Mouse (Mus musculus) intestine, embryonic 15.5 days (tissue): ENCODE data around the gene Myh9. TPM values are rescaled to one million over a fixed set of nuclear protein-coding genes. Genes with fewer than 3 reads are reported as not detected.
A peak's percentile ranks its signal among the peaks of the same experiment; 100 is the strongest.

Experiments
- ATAC-seq: fragments of 200-750 bp; cut with Nextera tagmentation; 2 replicates; pipeline ENCODE4 v1.8.0; 2017; ENCODE audit warnings: moderate TSS enrichment, moderate library complexity
- H3K27ac ChIP-seq: fragments of 300-500 bp; sonication (generic); 2 replicates; pipeline ENCODE4 v1.5.1; 2015; ENCODE audit warnings: mild to moderate bottlenecking, inconsistent platforms
- H3K27me3 ChIP-seq: fragments of 300-500 bp; sonication (generic); replicated peaks from 2 replicates; pipeline ENCODE4 v1.6.1; 2015; ENCODE audit warnings: inconsistent platforms
- H3K36me3 ChIP-seq: fragments of 300-500 bp; sonication (generic); 2 replicates; pipeline ENCODE4 v1.6.1; 2015; ENCODE audit warnings: inconsistent platforms
- H3K4me1 ChIP-seq: fragments of 300-500 bp; sonication (generic); replicated peaks from 2 replicates; pipeline ENCODE4 v1.6.1; 2015; ENCODE audit warnings: inconsistent platforms
- H3K4me2 ChIP-seq: fragments of 300-500 bp; sonication (generic); replicated peaks from 2 replicates; pipeline ENCODE4 v1.6.1; 2015; ENCODE audit warnings: mild to moderate bottlenecking, inconsistent platforms
- H3K4me3 ChIP-seq: fragments of 300-500 bp; sonication (generic); replicated peaks from 2 replicates; pipeline ENCODE4 v1.5.1; 2015; ENCODE audit warnings: inconsistent platforms
- H3K9ac ChIP-seq: fragments of 300-500 bp; sonication (generic); 2 replicates; pipeline ENCODE4 v1.6.1; 2015; ENCODE audit warnings: inconsistent platforms
- H3K9me3 ChIP-seq: fragments of 300-500 bp; sonication (generic); 2 replicates; pipeline ENCODE4 v1.6.1; 2016; ENCODE audit warnings: inconsistent platforms
- WGBS: fragments of 180-500 bp; shearing (Covaris S2); methylation state at CpG from one replicate; pipeline ENCODE4 v1.1.7; 2015; 5-methylcytosine and 5-hydroxymethylcytosine counted together
- polyA plus RNA-seq: library from polyadenylated mRNA; unstranded; fragments of >200 nt; fragmentation: Nextera tagmentation; extraction: Ambion mirVana; gene quantifications from 2 replicates; pipeline ENCODE4 v1.2.1, GENCODE M21; 2015

Myh9 gene
- polyA plus RNA-seq, 1 experiment from 2014 or later = 52.9 TPM

- peak overlapping the region; percentile 80; the same call in 1 of the 2 replicates for H3K27ac ChIP-seq
- 19% methylated on average over 3 of the region's 3 CpGs for WGBS
- H3K27me3 ChIP-seq = no peaks in the 10 kb centered on the region
- H3K36me3 ChIP-seq = no peaks in the 10 kb centered on the region
- no peaks in the 10 kb centered on the region for H3K9me3 ChIP-seq
- 0 out of 2 replicates have a peak overlapping the region, but pooled peaks have one; percentile 2 for H3K9ac ChIP-seq
- no peak overlapping the region for H3K4me3 ChIP-seq
- H3K4me2 ChIP-seq = 0 out of 2 replicates have a peak overlapping the region, but pooled peaks have one; percentile 44
- peaks cover 87% of the 10 kb centered on the region for H3K4me1 ChIP-seq
- no peak for ATAC-seq
Measured at GRCm38 (mm10) chr15:77820480-77821163, 21.4 kb downstream of the Myh9 start.

GRCm38 (mm10) chr15:77819894-77820387 is 22.0 kb downstream of the Myh9 start:
- Histone ChIP-seq H3K27ac (no peak overlapping the region), H3K9me3 (no peaks in the 10 kb centered on the region), H3K4me2 (no peak overlapping the region), H3K4me3 (no peak overlapping the region), H3K27me3 (no peaks in the 10 kb centered on the region), H3K9ac (no peak overlapping the region), H3K36me3 (no peaks in the 10 kb centered on the region), H3K4me1 (peaks cover 93% of the 10 kb centered on the region)
- ATAC-seq = no peak
- WGBS = 58% methylated on average over 10 of the region's 10 CpGs

GRCm38 (mm10) chr15:77818556-77819158 is 23.3 kb downstream of the Myh9 start:
- Histone ChIP-seq H3K36me3 (no peaks in the 10 kb centered on the region), H3K9ac (no peak overlapping the region), H3K9me3 (no peaks in the 10 kb centered on the region), H3K4me1 (peaks cover 95% of the 10 kb centered on the region), H3K27me3 (no peaks in the 10 kb centered on the region), H3K4me3 (no peak overlapping the region), H3K27ac (no peak overlapping the region), H3K4me2 (0 out of 2 replicates have a peak overlapping the region, but pooled peaks have one; percentile 6)
- WGBS = 50% methylated on average over 15 of the region's 15 CpGs
- ATAC-seq = no peak

GRCm38 (mm10) chr15:77817417-77817816 is 24.6 kb downstream of the Myh9 start:
- WGBS = 53% methylated on average over 7 of the region's 7 CpGs
- H3K4me3 ChIP-seq = no peak overlapping the region
- ATAC-seq = no peak
- peaks cover 88% of the 10 kb centered on the region for H3K4me1 ChIP-seq
- H3K27ac ChIP-seq = peak overlapping the region; percentile 10
- no peak overlapping the region for H3K4me2 ChIP-seq
- no peaks in the 10 kb centered on the region for H3K9me3 ChIP-seq
- no peak overlapping the region; the same call in 1 of the 2 replicates for H3K9ac ChIP-seq
- no peaks in the 10 kb centered on the region for H3K27me3 ChIP-seq
- peaks cover 6% of the 10 kb centered on the region; the same call in 1 of the 2 replicates for H3K36me3 ChIP-seq

- no peak for ATAC-seq
- no peaks in the 10 kb centered on the region for H3K27me3 ChIP-seq
- 0 out of 2 replicates have a peak overlapping the region, but pooled peaks have one; percentile 22 for H3K9ac ChIP-seq
- H3K4me1 ChIP-seq = peaks cover 80% of the 10 kb centered on the region
- H3K27ac ChIP-seq = peak overlapping the region; percentile 68
- WGBS = 36% methylated on average over 4 of the region's 4 CpGs
- peaks cover 12% of the 10 kb centered on the region for H3K36me3 ChIP-seq
- no peak overlapping the region for H3K4me3 ChIP-seq
- H3K4me2 ChIP-seq = peak overlapping the region; percentile 9; the same call in 1 of the 2 replicates
- H3K9me3 ChIP-seq = no peaks in the 10 kb centered on the region
Measured at GRCm38 (mm10) chr15:77816601-77816950, 25.4 kb downstream of the Myh9 start.

GRCm38 (mm10) chr15:77815867-77816600 is 25.9 kb downstream of the Myh9 start:
- H3K27me3 ChIP-seq = no peaks in the 10 kb centered on the region
- H3K4me2 ChIP-seq = peak overlapping the region; percentile 7; the same call in 1 of the 2 replicates
- WGBS = 53% methylated on average over 17 of the region's 17 CpGs
- ATAC-seq = no peak
- no peaks in the 10 kb centered on the region for H3K9me3 ChIP-seq
- H3K9ac ChIP-seq = 0 out of 2 replicates have a peak overlapping the region, but pooled peaks have one; percentile 22
- no peak overlapping the region for H3K4me3 ChIP-seq
- peaks cover 15% of the 10 kb centered on the region for H3K36me3 ChIP-seq
- peaks cover 77% of the 10 kb centered on the region for H3K4me1 ChIP-seq
- peak overlapping the region; percentile 68 for H3K27ac ChIP-seq

- Histone ChIP-seq H3K4me1 (peaks cover 69% of the 10 kb centered on the region), H3K36me3 (peaks cover 28% of the 10 kb centered on the region), H3K4me3 (no peak overlapping the region), H3K27ac (peak overlapping the region; percentile 56), H3K4me2 (peak overlapping the region; percentile 20), H3K9me3 (no peaks in the 10 kb centered on the region), H3K27me3 (no peaks in the 10 kb centered on the region), H3K9ac (peak overlapping the region; percentile 9; the same call in 1 of the 2 replicates)
- ATAC-seq = peak; percentile 83
- WGBS = 48% methylated on average over 6 of the region's 6 CpGs
Measured at GRCm38 (mm10) chr15:77813639-77814375, 28.2 kb downstream of the Myh9 start.

GRCm38 (mm10) chr15:77812578-77812977 is 29.4 kb downstream of the Myh9 start:
- Histone ChIP-seq H3K4me2 (no peak overlapping the region), H3K27ac (no peak overlapping the region), H3K4me1 (peaks cover 60% of the 10 kb centered on the region), H3K36me3 (peaks cover 38% of the 10 kb centered on the region), H3K9me3 (no peaks in the 10 kb centered on the region), H3K4me3 (no peak overlapping the region), H3K27me3 (no peaks in the 10 kb centered on the region), H3K9ac (no peak overlapping the region)
- ATAC-seq = no peak
- WGBS = 83% methylated on average over 10 of the region's 10 CpGs

- H3K27ac ChIP-seq = no peak overlapping the region
- H3K9ac ChIP-seq = no peak overlapping the region
- H3K4me3 ChIP-seq = no peak overlapping the region
- no peak overlapping the region for H3K4me2 ChIP-seq
- H3K9me3 ChIP-seq = no peaks in the 10 kb centered on the region
- H3K36me3 ChIP-seq = peaks cover 42% of the 10 kb centered on the region
- H3K4me1 ChIP-seq = peaks cover 51% of the 10 kb centered on the region
- WGBS = 77% methylated on average over 11 of the region's 11 CpGs
- ATAC-seq = no peak
- H3K27me3 ChIP-seq = no peaks in the 10 kb centered on the region
Measured at GRCm38 (mm10) chr15:77811099-77811760, 30.7 kb downstream of the Myh9 start.

GRCm38 (mm10) chr15:77810416-77811098 is 31.4 kb downstream of the Myh9 start:
- ATAC-seq = no peak
- Histone ChIP-seq H3K4me1 (peaks cover 44% of the 10 kb centered on the region), H3K27me3 (no peaks in the 10 kb centered on the region), H3K4me3 (no peak overlapping the region), H3K9me3 (no peaks in the 10 kb centered on the region), H3K4me2 (no peak overlapping the region), H3K36me3 (peaks cover 49% of the 10 kb centered on the region), H3K27ac (no peak overlapping the region), H3K9ac (no peak overlapping the region)
- WGBS = 76% methylated on average over 17 of the region's 17 CpGs

GRCm38 (mm10) chr15:77809434-77809833 is 32.5 kb downstream of the Myh9 start:
- Histone ChIP-seq H3K9ac (no peak overlapping the region), H3K27me3 (no peaks in the 10 kb centered on the region), H3K27ac (no peak overlapping the region), H3K9me3 (no peaks in the 10 kb centered on the region), H3K4me2 (no peak overlapping the region), H3K4me1 (peaks cover 34% of the 10 kb centered on the region), H3K36me3 (peaks cover 54% of the 10 kb centered on the region), H3K4me3 (no peak overlapping the region)
- no peak for ATAC-seq
- 95% methylated on average over 1 of the region's 1 CpGs for WGBS
